Mouse (Mus musculus) 416B (cell line): ENCODE data around the gene Gm2075.
"Not testable (repeated sequence)": the region's sequence is repeated elsewhere in the genome, so short reads cannot be mapped to it uniquely, and the experiment has no call there.

Experiments used
- DNase-seq: peaks from one replicate; pipeline ENCODE4 v3.0.0; 2011; ENCODE audit warnings: low read depth

Gm2075 gene

DNA sequence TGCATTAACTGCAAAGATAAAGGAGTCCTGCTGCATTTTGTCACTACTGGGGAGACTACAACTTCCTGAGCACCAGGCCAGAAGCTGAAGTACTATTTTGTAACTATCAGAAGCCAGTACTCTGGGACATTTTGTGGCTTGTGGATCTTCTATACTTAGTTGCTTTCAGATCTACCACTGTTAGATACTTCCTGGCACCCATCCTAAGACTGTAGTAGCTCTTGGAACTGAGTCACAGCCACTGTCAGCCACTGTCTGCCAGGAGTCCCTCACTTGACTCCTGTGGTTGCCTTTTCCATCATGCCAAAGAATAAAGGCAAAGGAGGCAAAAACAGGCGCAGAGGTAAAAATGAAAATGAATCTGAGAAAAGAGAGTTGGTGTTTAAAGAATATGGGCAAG is at the start of gene Gm2075:
Gm2075 (plus strand) TSS at position 301 of the 400 bp plus-strand sequence.
- DNase-seq: not testable (repeated sequence)

DNA sequence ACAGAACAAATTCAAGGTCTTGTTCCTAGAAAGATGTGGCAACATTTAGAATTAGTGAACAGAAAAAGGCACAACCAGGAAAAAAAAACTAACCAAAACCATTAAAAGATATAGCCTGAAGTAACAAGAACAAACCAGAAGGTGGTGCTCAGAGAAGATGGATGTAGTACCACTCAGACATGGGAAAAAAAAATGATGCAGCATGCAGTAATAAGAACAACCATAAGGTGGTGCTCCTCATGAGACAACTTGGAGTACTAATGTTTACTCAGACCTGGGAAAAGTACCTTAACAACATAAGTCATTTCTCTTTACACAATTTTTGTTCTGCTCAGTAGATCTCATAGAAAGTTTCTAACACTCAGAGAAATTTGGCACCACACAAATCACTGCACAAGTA is 27.6 kb upstream of the Gm2075 start:
- peak; percentile 6 for DNase-seq

DNA sequence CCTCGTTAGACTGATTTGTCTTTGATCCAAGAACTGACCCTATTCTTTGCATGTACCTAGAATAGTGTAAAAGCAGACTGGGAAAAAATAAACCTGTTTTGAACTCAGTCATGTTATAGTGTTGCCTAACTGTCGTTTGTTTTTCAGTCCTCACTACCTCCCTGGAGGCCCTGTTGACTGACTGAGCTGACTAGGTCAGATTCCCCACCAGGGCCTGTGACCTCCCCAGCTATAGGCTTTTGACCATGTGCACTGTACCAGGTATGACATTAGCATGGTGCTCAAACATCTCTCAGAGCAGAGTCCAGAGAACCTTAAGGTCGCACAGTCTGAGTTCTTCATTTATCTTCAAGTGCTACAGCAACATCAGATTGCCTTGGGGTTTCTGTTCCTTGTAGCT is 7.5 kb upstream of the Gm2075 start:
- not testable (repeated sequence) for DNase-seq

DNA sequence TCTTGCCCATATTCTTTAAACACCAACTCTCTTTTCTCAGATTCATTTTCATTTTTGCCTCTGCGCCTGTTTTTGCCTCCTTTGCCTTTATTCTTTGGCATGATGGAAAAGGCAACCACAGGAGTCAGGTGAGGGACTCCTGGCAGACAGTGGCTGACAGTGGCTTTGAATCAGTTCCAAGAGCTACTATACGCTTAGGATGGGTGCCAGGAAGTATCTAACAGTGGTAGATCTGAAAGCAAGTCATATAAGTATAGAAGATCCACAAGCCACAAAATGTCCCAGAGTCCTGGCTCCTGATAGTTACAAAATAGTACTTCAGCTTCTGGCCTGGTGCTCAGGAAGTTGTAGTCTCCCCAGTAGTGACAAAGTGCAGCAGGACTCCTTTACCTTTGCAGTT is 7.0 kb downstream of the Gm2075 start, which contains the start of gene Gm6803:
Gm6803 (minus strand) TSS at position 101 of the 400 bp plus-strand sequence.
- DNase-seq: not testable (repeated sequence)

DNA sequence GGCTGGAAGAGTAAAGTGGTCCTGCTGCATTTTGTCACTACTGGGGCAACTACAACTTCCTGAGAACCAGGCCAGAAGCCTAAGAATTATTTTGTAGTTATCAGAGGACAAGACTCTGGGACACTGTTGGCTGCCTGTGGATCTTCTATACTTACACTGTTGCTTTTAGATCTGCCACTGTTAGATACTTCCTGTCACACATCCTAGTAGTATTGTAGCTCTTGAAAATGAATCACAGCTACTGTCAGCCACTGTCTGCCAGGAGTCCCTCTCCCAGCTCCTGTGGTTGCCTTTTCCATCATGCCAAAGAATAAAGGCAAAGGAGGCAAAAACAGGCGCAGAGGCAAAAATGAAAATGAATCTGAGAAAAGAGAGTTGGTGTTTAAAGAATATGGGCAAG is 15.1 kb downstream of the Gm2075 start, which contains the start of gene Gm2056:
Gm2056 (plus strand) TSS at position 301 of the 400 bp plus-strand sequence.
- DNase-seq: not testable (repeated sequence)

DNA sequence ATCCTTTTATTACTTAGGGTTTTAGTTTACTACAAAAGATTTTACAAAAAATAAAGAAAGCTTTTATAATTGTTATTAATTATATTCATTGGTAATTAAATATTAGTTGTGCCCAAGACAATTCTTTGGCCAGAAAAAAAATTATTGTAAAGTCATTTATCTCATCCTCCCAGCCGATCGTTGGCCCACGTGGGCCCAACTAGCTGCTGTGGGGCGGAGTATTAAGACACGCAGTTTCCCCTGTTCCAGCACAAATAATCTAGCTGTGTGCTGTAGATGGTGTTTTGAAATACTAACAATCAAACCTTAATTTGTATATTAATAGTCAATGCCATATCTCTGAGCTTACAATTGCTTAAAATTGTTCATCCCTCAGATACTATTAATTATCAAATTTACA is 20.6 kb downstream of the Gm2075 start:
- DNase-seq: not testable (repeated sequence)

DNA sequence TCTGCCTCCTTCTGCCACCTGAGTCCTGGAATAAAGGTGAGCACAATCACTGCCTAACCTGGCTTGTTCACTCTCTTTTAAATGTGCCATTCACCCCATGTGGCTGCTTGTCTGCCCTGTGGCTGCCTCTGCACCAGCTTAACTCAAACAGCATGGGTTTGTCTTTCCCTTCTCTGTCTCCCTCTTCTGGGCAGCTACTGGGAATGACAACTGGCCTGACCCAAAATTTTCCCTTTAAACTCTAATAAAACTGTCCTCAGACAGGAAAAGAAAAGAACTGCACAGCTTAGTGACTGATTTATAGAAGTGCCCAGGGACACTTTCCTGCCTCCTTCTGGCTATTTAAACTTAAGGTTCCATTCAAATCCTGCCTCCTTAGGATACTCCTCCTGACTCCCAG is 27.4 kb downstream of the Gm2075 start:
- not testable (repeated sequence) for DNase-seq

DNA sequence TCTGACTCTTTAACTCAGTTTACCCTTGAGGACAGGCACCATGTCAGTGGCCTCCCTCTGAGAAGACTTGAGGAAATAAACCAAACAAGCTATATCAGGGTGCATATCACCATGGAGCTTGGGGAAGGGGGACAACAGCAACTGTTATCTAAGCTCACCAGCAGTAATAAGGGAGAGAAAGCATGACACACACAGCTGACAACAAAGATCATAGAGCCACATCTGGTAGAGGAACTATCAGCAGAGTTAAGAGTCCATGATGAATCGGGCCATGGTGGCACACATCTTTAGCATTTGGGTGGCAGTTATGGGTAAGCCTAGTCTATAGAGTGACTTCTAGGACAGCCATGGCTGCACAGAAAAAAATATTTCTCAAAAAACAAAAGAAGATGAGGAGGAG is 28.1 kb downstream of the Gm2075 start:
- not testable (repeated sequence) for DNase-seq

DNA sequence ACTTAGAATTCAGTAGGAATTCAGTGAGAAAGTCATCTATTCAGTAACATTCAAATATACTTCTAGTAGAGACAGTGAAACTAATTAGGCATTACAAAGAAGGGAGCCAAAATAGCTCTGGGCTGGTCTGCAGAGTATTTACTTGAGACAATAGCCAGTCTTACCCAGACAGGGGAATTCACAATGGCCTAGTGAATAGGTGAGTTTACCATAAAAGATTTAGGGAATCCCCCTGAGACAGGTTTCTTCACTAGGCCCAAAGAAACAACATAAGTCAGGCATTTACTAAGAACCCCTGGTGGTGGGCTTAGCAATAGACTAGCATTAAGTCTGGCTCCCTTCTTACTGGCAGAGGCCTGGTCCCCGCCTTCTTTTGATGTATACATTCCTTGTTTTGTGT is 33.6 kb downstream of the Gm2075 start:
- DNase-seq: not testable (repeated sequence)
